In genomic region chr5:108669986-108670385, GRCm38 (mm10) we compare ENCODE assay signal across 9 mouse cellular contexts. TPM values are rescaled to one million over a fixed set of nuclear protein-coding genes. Genes with fewer than 3 reads are reported as not detected.
DNase-seq lines count a peak whose midpoint lies in the region; ATAC-seq and TF ChIP-seq lines count a peak whose summit lies in the region.
"Had no signal": no experiment of that assay in that cellular context is flagged by ENCODE, and none has a peak within 500 bp of the region (broad histone marks: within the 10 kb centered on the region; RNA-seq: fewer than 3 reads in every experiment).

No protein-coding gene starts in this region.

- no peaks in the 10 kb centered on the region for H3K27me3 ChIP-seq in cerebellum, adult 2 months (ENCODE audit: control insufficient read depth, insufficient read depth, low read length)
- H3K27me3 ChIP-seq in neural tube, embryonic 11.5 days (ENCODE audit: control insufficient read depth, insufficient read depth, low read length) = no peaks in the 10 kb centered on the region
- peaks cover 7% of the 10 kb centered on the region for H3K27me3 ChIP-seq in liver, embryonic 13.5 days

- no peak for TF ChIP-seq CTCF in cerebellum, adult 2 months (IDR thresholded peaks at IDR 0.05; ENCODE audit: borderline replicate concordance, insufficient read depth, low read depth, low read length)

- peak overlapping the region; percentile 65 for H3K4me3 ChIP-seq in cerebellum, adult 2 months (replicated peaks; ENCODE audit: insufficient read depth, low read depth, low read length)
- no peak overlapping the region for H3K4me3 ChIP-seq in neural tube, embryonic 11.5 days (ENCODE audit: low read depth, low read length)
- H3K4me3 ChIP-seq in liver, embryonic 13.5 days (replicated peaks) = peak overlapping the region; percentile 64

- DNase-seq in cerebellum, adult 2 months = no peak
- no peak for DNase-seq in cerebellum, postnatal 36 days
- DNase-seq in neural tube, embryonic 11.5 days (ENCODE audit: low spot score) = no peak
- DNase-seq in neural tube, embryonic 10.5 days (ENCODE audit: extremely low spot score, low spot score) = no peak
- no peak for DNase-seq in liver, embryonic 13.5 days
- no peak for DNase-seq in c-Kit-positive CD71-positive TER-119-positive erythroid progenitor cells, embryonic 14.5 days (ENCODE audit: low spot score)
- DNase-seq in frontal cortex, postnatal 25 days (ENCODE audit: low spot score in 2 of 2) = no peak
- no peak for DNase-seq in embryo, embryonic 9.5 days (ENCODE audit: extremely low spot score)
- DNase-seq: layer of hippocampus, adult 9-11 months had no signal

- 74% methylated on average over 9 of the region's 9 CpGs for WGBS in cerebellum, adult 2 months
- 79% methylated on average over 9 of the region's 9 CpGs for WGBS in neural tube, embryonic 11.5 days
- 69% methylated on average over 9 of the region's 9 CpGs for WGBS in liver, embryonic 13.5 days (ENCODE audit: insufficient replicate concordance)

- ATAC-seq in neural tube, embryonic 11.5 days (ENCODE audit: insufficient read depth, low FRiP score, low TSS enrichment) = no peak; the same call in 1 of the 2 replicates
- ATAC-seq in liver, embryonic 13.5 days (ENCODE audit: low read depth) = no peak

- TF ChIP-seq POLR2A in cerebellum, adult 2 months (IDR thresholded peaks at IDR 0.05; ENCODE audit: borderline replicate concordance, insufficient read depth, low read length) = no peak

- peak overlapping the region; percentile 59; the same call in 1 of the 2 replicates for H3K4me2 ChIP-seq in neural tube, embryonic 11.5 days (ENCODE audit: low read depth)
- peak overlapping the region; percentile 88 for H3K4me2 ChIP-seq in liver, embryonic 13.5 days

- H3K27ac ChIP-seq in cerebellum, adult 2 months (ENCODE audit: insufficient read depth, low read length) = 0 out of 2 replicates have a peak overlapping the region, but pooled peaks have one; percentile 92
- H3K27ac ChIP-seq in neural tube, embryonic 11.5 days (ENCODE audit: low read depth, low read length) = no peak overlapping the region
- H3K27ac ChIP-seq in liver, embryonic 13.5 days = peak overlapping the region; percentile 90

- no peak overlapping the region; the same call in 1 of the 2 replicates for H3K9ac ChIP-seq in neural tube, embryonic 11.5 days (ENCODE audit: low read length)
- H3K9ac ChIP-seq in liver, embryonic 13.5 days = peak overlapping the region; percentile 82

- no peaks in the 10 kb centered on the region for H3K9me3 ChIP-seq in neural tube, embryonic 11.5 days (ENCODE audit: control insufficient read depth, low read length)
- no peaks in the 10 kb centered on the region for H3K9me3 ChIP-seq in liver, embryonic 13.5 days (replicated peaks)

- H3K36me3 ChIP-seq in neural tube, embryonic 11.5 days (ENCODE audit: control insufficient read depth, insufficient read depth, low read length) = no peaks in the 10 kb centered on the region; the same call in 1 of the 2 replicates
- peaks cover 31% of the 10 kb centered on the region for H3K36me3 ChIP-seq in liver, embryonic 13.5 days

- peaks cover 7% of the 10 kb centered on the region; the same call in 1 of the 2 replicates for H3K4me1 ChIP-seq in cerebellum, adult 2 months (ENCODE audit: control insufficient read depth, insufficient read depth, low read length)
- H3K4me1 ChIP-seq in neural tube, embryonic 11.5 days (ENCODE audit: control insufficient read depth, insufficient read depth, low read length) = 0 out of 2 replicates have a peak, but pooled peaks cover 2% of the 10 kb centered on the region
- H3K4me1 ChIP-seq in liver, embryonic 13.5 days (replicated peaks) = peaks cover 67% of the 10 kb centered on the region

RNA-seq across cellular contexts. Expression of gene Dgkq, which starts 0.5 kb away (rescaled TPM):
- polyA plus RNA-seq in cerebellum, adult 2 months (2012; rRNA removed) = 89.1 and 91.8 TPM in 2 replicates
- 11.6 and 12.1 TPM in 2 replicates for polyA plus RNA-seq in neural tube, embryonic 11.5 days (2014; fragmentation: Nextera tagmentation; extraction: Ambion mirVana)
- 2.9 and 3.6 TPM in 2 replicates for polyA plus RNA-seq in liver, embryonic 13.5 days (2015; fragmentation: Nextera tagmentation; extraction: Ambion mirVana)

RNA-seq across cellular contexts. Expression of gene Slc26a1, which starts 5.4 kb away (rescaled TPM):
- polyA plus RNA-seq in cerebellum, adult 2 months (2012; rRNA removed) = 1.7 and 1.9 TPM in 2 replicates
- 0.96 and 0.97 TPM in 2 replicates for polyA plus RNA-seq in neural tube, embryonic 11.5 days (2014; fragmentation: Nextera tagmentation; extraction: Ambion mirVana)
- 12.0 and 12.7 TPM in 2 replicates for polyA plus RNA-seq in liver, embryonic 13.5 days (2015; fragmentation: Nextera tagmentation; extraction: Ambion mirVana)

RNA-seq across cellular contexts. Expression of gene Idua, which starts 9.9 kb away (rescaled TPM):
- 29.0 and 37.8 TPM in 2 replicates for polyA plus RNA-seq in cerebellum, adult 2 months (2012; rRNA removed)
- 7.1 and 8.2 TPM in 2 replicates for polyA plus RNA-seq in neural tube, embryonic 11.5 days (2014; fragmentation: Nextera tagmentation; extraction: Ambion mirVana)
- polyA plus RNA-seq in liver, embryonic 13.5 days (2015; fragmentation: Nextera tagmentation; extraction: Ambion mirVana) = 3.4 and 3.8 TPM in 2 replicates

RNA-seq across cellular contexts. Expression of gene Fgfrl1, which starts 22.2 kb away (rescaled TPM):
- polyA plus RNA-seq in cerebellum, adult 2 months (2012; rRNA removed) = 30.6 and 35.8 TPM in 2 replicates
- 26.0 and 28.6 TPM in 2 replicates for polyA plus RNA-seq in neural tube, embryonic 11.5 days (2014; fragmentation: Nextera tagmentation; extraction: Ambion mirVana)
- 7.5 and 8.8 TPM in 2 replicates for polyA plus RNA-seq in liver, embryonic 13.5 days (2015; fragmentation: Nextera tagmentation; extraction: Ambion mirVana)

RNA-seq across cellular contexts. Expression of gene Tmem175, which starts 40.4 kb away (rescaled TPM):
- polyA plus RNA-seq in cerebellum, adult 2 months (2012; rRNA removed) = 50.8 and 52.4 TPM in 2 replicates
- 17.7 and 20.7 TPM in 2 replicates for polyA plus RNA-seq in neural tube, embryonic 11.5 days (2014; fragmentation: Nextera tagmentation; extraction: Ambion mirVana)
- 12.9 and 13.9 TPM in 2 replicates for polyA plus RNA-seq in liver, embryonic 13.5 days (2015; fragmentation: Nextera tagmentation; extraction: Ambion mirVana)
